Mouse (Mus musculus) thymus, postnatal 25 days (tissue): Measurements from ENCODE around the gene Hoxd10.

Source experiments
- DNase-seq: peaks from one replicate; pipeline ENCODE4 v3.0.0; 2022

Gene Hoxd10

GRCm38 (mm10) chr2:74691022-74691951, at the start of gene Hoxd10:
Hoxd10 (plus strand) TSS chr2:74691924.
- DNase-seq: no peak

GRCm38 (mm10) chr2:74642431-74642830, 49.3 kb upstream of the Hoxd10 start:
- DNase-seq: no peak

GRCm38 (mm10) chr2:74645631-74646030, 46.1 kb upstream of the Hoxd10 start:
- no peak for DNase-seq

GRCm38 (mm10) chr2:74647082-74647864, 44.5 kb upstream of the Hoxd10 start:
- no peak for DNase-seq

- DNase-seq: no peak
Observed at GRCm38 (mm10) chr2:74652996-74653340, 38.8 kb upstream of the Hoxd10 start.

- no peak for DNase-seq
Observed at GRCm38 (mm10) chr2:74653781-74654535, 37.8 kb upstream of the Hoxd10 start.

- no peak for DNase-seq
Observed at GRCm38 (mm10) chr2:74654743-74655419, 36.8 kb upstream of the Hoxd10 start.

- no peak for DNase-seq
Observed at GRCm38 (mm10) chr2:74655420-74655781, 36.3 kb upstream of the Hoxd10 start.

- DNase-seq: peak; percentile 25
Observed at GRCm38 (mm10) chr2:74655821-74656631, 35.7 kb upstream of the Hoxd10 start.

- no peak for DNase-seq
Observed at GRCm38 (mm10) chr2:74656632-74657021, 35.1 kb upstream of the Hoxd10 start.

- DNase-seq: peak; percentile 26
Observed at GRCm38 (mm10) chr2:74657251-74658023, 34.3 kb upstream of the Hoxd10 start.

GRCm38 (mm10) chr2:74658024-74658666, 33.6 kb upstream of the Hoxd10 start:
- DNase-seq: no peak

GRCm38 (mm10) chr2:74658667-74659371, 32.9 kb upstream of the Hoxd10 start:
- DNase-seq: no peak

- DNase-seq: no peak
Observed at GRCm38 (mm10) chr2:74659507-74660005, 32.2 kb upstream of the Hoxd10 start, which contains the start of gene Evx2. Evx2 (minus strand) TSS chr2:74659557.

GRCm38 (mm10) chr2:74660421-74661375, 31.0 kb upstream of the Hoxd10 start:
- no peak for DNase-seq

GRCm38 (mm10) chr2:74661685-74662084, 30.0 kb upstream of the Hoxd10 start:
- DNase-seq: no peak

- no peak for DNase-seq
Observed at GRCm38 (mm10) chr2:74663291-74663925, 28.3 kb upstream of the Hoxd10 start.

GRCm38 (mm10) chr2:74666411-74666810, 25.3 kb upstream of the Hoxd10 start:
- no peak for DNase-seq
